Mouse (Mus musculus): ENCODE data around the gene E330009J07Rik. TPM values are rescaled to one million over a fixed set of nuclear protein-coding genes. Genes with fewer than 3 reads are reported as not detected.
A peak's percentile ranks its signal among the peaks of the same experiment; 100 is the strongest.

E330009J07Rik gene
- 17.1 and 18.8 TPM in 2 replicates for polyA plus RNA-seq (2016; fragmentation: Nextera tagmentation; extraction: Ambion mirVana)

DNA sequence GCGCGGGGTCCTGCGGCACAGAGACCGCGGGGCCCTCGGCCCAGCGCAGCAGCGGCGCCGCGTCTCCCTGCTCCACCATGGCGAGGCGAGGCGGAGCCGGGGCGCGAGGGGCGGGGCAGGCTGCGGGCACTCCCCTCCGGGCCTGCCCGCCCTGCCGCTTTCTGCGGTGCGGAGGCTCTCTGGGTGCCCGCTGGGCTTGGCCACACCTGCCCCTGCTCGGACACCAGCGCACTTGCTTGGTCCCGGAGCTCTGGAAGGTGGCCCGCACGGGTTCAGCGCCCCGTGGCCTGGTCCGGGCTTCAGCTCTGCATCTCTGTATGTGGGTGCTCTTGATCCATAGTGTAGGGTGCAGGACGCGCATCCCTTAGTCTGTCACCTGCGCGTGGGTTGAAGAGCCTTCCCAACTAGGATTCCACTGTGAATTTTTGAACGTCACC lies at the start of gene E330009J07Rik:
TSS of gene E330009J07Rik (minus strand) at position 89 of the 437 bp plus-strand sequence.
- Histone ChIP-seq H3K9ac (replicated peaks) (peak within 1 kb of the TSS; percentile 80), H3K27me3 (peaks cover 20% of the 10 kb centered on the region), H3K4me3 (peak within 1 kb of the TSS; percentile 74), H3K27ac (replicated peaks) (peak within 1 kb of the TSS; percentile 77), H3K4me1 (peaks cover 16% of the 10 kb centered on the region), H3K36me3 (no peaks in the 10 kb centered on the region), H3K4me2 (replicated peaks) (peak within 1 kb of the TSS; percentile 82), H3K9me3 (no peaks in the 10 kb centered on the region)
- WGBS = under 1% methylated on average over 34 of the region's 38 CpGs
- peak; percentile 96 for ATAC-seq (ENCODE audit: low FRiP score, low read depth)

- H3K9ac ChIP-seq (replicated peaks) = no peak overlapping the region
- H3K27ac ChIP-seq (replicated peaks) = no peak overlapping the region
- no peaks in the 10 kb centered on the region for H3K27me3 ChIP-seq
- H3K36me3 ChIP-seq = peaks cover 67% of the 10 kb centered on the region
- 95% methylated on average over 5 of the region's 5 CpGs for WGBS
- no peaks in the 10 kb centered on the region for H3K4me1 ChIP-seq
- no peak overlapping the region for H3K4me2 ChIP-seq (replicated peaks)
- no peaks in the 10 kb centered on the region for H3K9me3 ChIP-seq
- no peak for ATAC-seq (ENCODE audit: low FRiP score, low read depth)
- H3K4me3 ChIP-seq = no peak overlapping the region
These were observed 46.4 kb upstream of the E330009J07Rik start for GRCm38 (mm10) chr6:40482318-40482717.

- peaks cover 75% of the 10 kb centered on the region for H3K36me3 ChIP-seq
- no peak overlapping the region for H3K4me2 ChIP-seq (replicated peaks)
- ATAC-seq (ENCODE audit: low FRiP score, low read depth) = no peak
- 100% methylated on average over 1 of the region's 1 CpGs for WGBS
- H3K4me1 ChIP-seq = no peaks in the 10 kb centered on the region
- no peak overlapping the region for H3K27ac ChIP-seq (replicated peaks)
- no peak overlapping the region for H3K9ac ChIP-seq (replicated peaks)
- no peak overlapping the region for H3K4me3 ChIP-seq
- H3K9me3 ChIP-seq = no peaks in the 10 kb centered on the region
- H3K27me3 ChIP-seq = no peaks in the 10 kb centered on the region
These were observed 43.8 kb upstream of the E330009J07Rik start for GRCm38 (mm10) chr6:40479705-40480104.

DNA sequence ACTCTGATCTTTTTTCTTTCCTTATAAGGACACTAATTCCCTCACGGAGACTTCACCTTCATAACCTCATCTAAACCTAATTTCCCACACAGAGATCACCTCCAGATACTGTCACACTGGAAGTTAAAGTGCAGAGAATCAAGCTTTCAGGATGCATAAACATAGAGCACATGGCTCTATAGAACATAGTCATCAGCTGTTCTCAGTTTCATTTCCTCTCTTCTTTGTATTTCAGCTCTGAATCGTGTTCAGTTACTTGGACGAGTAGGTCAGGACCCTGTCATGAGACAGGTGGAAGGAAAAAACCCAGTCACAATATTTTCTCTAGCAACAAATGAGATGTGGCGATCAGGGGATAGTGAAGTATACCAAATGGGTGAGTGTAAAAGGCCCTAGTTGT lies 40.2 kb upstream of the E330009J07Rik start:
- H3K9me3 ChIP-seq = no peaks in the 10 kb centered on the region
- ATAC-seq (ENCODE audit: low FRiP score, low read depth) = no peak
- H3K36me3 ChIP-seq = peaks cover 56% of the 10 kb centered on the region
- WGBS = 90% methylated on average over 4 of the region's 4 CpGs
- H3K27ac ChIP-seq (replicated peaks) = no peak overlapping the region
- H3K9ac ChIP-seq (replicated peaks) = no peak overlapping the region
- H3K4me3 ChIP-seq = no peak overlapping the region
- H3K27me3 ChIP-seq = no peaks in the 10 kb centered on the region
- H3K4me1 ChIP-seq = peaks cover 7% of the 10 kb centered on the region
- H3K4me2 ChIP-seq (replicated peaks) = no peak overlapping the region

- Histone ChIP-seq H3K9ac (replicated peaks) (peak overlapping the region; percentile 81), H3K4me1 (peaks cover 9% of the 10 kb centered on the region), H3K27me3 (no peaks in the 10 kb centered on the region), H3K36me3 (peaks cover 30% of the 10 kb centered on the region), H3K9me3 (no peaks in the 10 kb centered on the region), H3K27ac (replicated peaks) (peak overlapping the region; percentile 96), H3K4me3 (peak overlapping the region; percentile 85), H3K4me2 (replicated peaks) (peak overlapping the region; percentile 65)
- ATAC-seq (ENCODE audit: low FRiP score, low read depth) = peak; percentile 5; the same call in 1 of the 2 replicates
- whole genome bisulfite sequencing = 0% methylated on average over 7 of the region's 7 CpGs
These were observed 35.7 kb upstream of the E330009J07Rik start for GRCm38 (mm10) chr6:40471720-40472010.

DNA sequence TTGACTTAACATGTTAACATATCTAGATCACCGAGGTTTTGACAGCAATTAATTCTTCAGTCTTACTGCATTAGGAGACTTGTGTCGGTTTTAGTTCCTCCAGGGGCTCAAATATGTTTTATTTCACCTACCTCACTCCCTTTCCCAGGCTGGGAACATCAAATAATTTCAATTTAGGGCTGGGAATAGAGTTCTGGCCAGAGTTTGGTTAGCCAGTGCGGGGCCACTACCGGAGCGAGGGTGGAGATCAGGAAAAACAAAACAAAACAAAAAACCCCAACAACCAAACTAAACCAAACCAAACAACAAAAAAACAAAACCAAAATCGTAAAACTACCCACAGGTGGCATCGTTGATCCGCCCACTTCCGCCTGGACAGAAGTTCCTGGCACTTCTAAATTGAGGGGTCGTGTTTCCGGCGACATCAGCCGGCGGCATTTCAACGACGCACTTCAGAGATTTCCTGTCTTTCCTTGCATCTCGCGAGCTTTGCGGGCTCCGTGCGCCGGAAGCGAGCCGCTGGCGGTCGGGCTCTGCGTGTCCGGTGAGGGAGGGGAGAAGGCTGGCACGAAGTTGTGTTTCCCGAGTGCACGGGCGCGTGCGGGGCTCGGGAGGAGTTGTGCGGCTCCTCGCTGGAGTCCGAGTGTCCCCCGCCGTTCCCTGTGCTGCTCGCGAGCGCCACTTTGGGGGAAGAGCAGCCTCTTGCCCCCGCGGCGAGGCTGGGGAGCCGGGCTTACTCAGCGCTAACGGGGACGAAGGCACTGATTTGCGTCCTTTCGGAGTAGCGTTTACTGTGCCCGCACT lies 35.2 kb upstream of the E330009J07Rik start, which contains the start of gene Ssbp1:
TSS of gene Ssbp1 (plus strand) at position 437 of the 804 bp plus-strand sequence.
- Histone ChIP-seq H3K27ac (replicated peaks) (peak within 1 kb of the TSS; percentile 96), H3K27me3 (no peaks in the 10 kb centered on the region), H3K4me2 (replicated peaks) (peak within 1 kb of the TSS; percentile 65), H3K9me3 (no peaks in the 10 kb centered on the region), H3K4me1 (peaks cover 9% of the 10 kb centered on the region), H3K36me3 (peaks cover 26% of the 10 kb centered on the region), H3K9ac (replicated peaks) (peak within 1 kb of the TSS; percentile 81), H3K4me3 (peak within 1 kb of the TSS; percentile 85)
- ATAC-seq (ENCODE audit: low FRiP score, low read depth) = peak; percentile 98
- WGBS = under 1% methylated on average over 54 of the region's 54 CpGs

DNA sequence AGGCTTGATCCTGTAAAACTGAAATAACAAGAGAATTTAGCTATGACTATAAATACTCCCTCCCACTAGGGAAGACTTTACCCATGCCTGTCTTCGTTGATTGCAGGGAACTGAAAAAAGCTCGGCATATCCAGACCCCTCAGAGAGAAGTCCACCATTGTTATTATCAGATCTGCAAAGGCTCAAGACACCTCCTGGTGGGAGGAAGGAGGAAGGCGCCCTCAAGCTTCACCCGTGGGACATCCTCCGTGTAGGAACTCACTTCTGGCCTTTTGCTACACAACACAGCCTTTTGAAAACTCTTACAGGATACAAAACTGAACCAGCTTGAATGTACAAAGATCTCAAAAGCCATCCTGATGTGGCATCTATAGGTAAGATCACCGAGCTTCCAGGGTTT lies 29.8 kb upstream of the E330009J07Rik start:
- Histone ChIP-seq H3K4me3 (no peak overlapping the region), H3K36me3 (no peaks in the 10 kb centered on the region), H3K4me2 (replicated peaks) (no peak overlapping the region), H3K27ac (replicated peaks) (no peak overlapping the region), H3K27me3 (no peaks in the 10 kb centered on the region), H3K9ac (replicated peaks) (no peak overlapping the region), H3K4me1 (0 out of 2 replicates have a peak, but pooled peaks cover 2% of the 10 kb centered on the region), H3K9me3 (no peaks in the 10 kb centered on the region)
- 53% methylated on average over 6 of the region's 6 CpGs for WGBS
- no peak for ATAC-seq (ENCODE audit: low FRiP score, low read depth)

DNA sequence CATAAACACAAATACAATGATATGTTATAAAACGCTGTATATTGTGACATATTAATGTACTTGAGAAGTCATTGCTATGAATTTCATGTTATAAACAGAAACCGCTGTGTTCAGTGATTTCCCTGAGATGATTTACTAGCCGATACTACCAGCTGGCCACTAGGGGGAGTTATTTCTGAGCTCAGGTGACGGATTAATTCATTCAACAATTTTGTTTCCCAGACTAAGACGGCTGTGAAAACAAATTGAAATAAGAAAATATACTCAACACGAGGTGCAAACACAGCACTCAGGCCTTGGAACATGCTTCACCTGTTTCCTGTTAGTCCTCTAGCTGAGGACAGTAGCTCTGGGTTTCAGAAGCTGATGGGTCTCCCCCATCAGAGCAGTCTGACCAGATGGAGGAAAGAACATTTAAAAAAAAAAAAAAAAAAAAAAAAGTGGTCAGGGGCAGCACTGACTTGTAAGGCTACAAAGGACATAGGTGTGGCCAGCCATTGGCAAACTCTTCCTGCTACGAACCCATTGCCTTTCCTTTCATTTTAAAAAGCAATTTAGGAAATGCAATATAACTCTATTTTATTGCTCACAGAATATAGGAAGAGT lies 18.6 kb upstream of the E330009J07Rik start:
- Histone ChIP-seq H3K36me3 (no peaks in the 10 kb centered on the region), H3K27ac (replicated peaks) (no peak overlapping the region), H3K4me1 (no peaks in the 10 kb centered on the region), H3K4me3 (no peak overlapping the region), H3K9me3 (no peaks in the 10 kb centered on the region), H3K27me3 (0 out of 2 replicates have a peak, but pooled peaks cover 3% of the 10 kb centered on the region), H3K4me2 (replicated peaks) (no peak overlapping the region), H3K9ac (replicated peaks) (no peak overlapping the region)
- WGBS = 20% methylated on average over 7 of the region's 7 CpGs
- no peak for ATAC-seq (ENCODE audit: low FRiP score, low read depth)

GRCm38 (mm10) chr6:40448626-40449025 lies 12.7 kb upstream of the E330009J07Rik start:
- Histone ChIP-seq H3K4me2 (replicated peaks) (no peak overlapping the region), H3K9ac (replicated peaks) (no peak overlapping the region), H3K4me1 (no peaks in the 10 kb centered on the region), H3K9me3 (no peaks in the 10 kb centered on the region), H3K36me3 (no peaks in the 10 kb centered on the region), H3K4me3 (no peak overlapping the region), H3K27ac (replicated peaks) (no peak overlapping the region), H3K27me3 (0 out of 2 replicates have a peak, but pooled peaks cover 3% of the 10 kb centered on the region)
- ATAC-seq (ENCODE audit: low FRiP score, low read depth) = no peak

DNA sequence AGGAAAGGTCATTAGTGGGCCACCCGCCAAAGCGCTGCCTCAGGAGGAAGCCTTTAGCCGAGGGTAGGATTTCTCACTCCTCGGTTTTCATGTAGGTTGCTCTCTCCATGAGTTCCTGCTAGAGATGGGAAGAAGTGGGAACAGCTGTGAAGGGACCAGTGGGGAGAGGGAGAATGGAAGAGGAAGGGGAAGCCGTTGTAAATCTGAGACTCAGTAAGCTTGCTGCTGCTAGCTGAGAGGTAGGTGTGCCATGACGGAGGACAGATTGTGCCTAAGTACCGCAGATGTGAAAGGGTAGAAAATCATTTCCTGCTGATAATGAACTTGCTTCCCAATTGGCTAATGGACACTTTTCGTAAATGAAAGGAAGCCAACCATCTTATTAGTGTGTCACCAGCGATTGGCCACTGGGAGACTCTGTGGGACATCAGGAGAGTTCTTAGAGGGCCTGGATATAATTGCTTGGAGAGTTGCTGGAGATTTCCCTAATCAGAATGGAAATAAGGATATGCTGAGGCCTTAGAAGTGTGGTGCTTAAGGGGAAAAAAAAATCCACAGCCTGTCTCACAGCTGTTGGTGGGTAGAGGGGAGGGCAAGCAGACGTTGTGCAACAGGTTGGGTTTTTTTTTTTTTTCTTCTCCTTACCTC lies 7.5 kb upstream of the E330009J07Rik start:
- no peak overlapping the region for H3K27ac ChIP-seq (replicated peaks)
- WGBS = 44% methylated on average over 10 of the region's 10 CpGs
- no peak overlapping the region for H3K9ac ChIP-seq (replicated peaks)
- H3K9me3 ChIP-seq = no peaks in the 10 kb centered on the region
- ATAC-seq (ENCODE audit: low FRiP score, low read depth) = no peak
- H3K27me3 ChIP-seq = peaks cover 19% of the 10 kb centered on the region
- no peak overlapping the region for H3K4me3 ChIP-seq
- H3K36me3 ChIP-seq = no peaks in the 10 kb centered on the region
- no peaks in the 10 kb centered on the region for H3K4me1 ChIP-seq
- H3K4me2 ChIP-seq (replicated peaks) = no peak overlapping the region

- Histone ChIP-seq H3K27me3 (peaks cover 26% of the 10 kb centered on the region), H3K36me3 (no peaks in the 10 kb centered on the region), H3K4me3 (no peak overlapping the region), H3K9ac (replicated peaks) (no peak overlapping the region), H3K4me1 (no peaks in the 10 kb centered on the region), H3K4me2 (replicated peaks) (no peak overlapping the region), H3K27ac (replicated peaks) (no peak overlapping the region), H3K9me3 (no peaks in the 10 kb centered on the region)
- 46% methylated on average over 3 of the region's 3 CpGs for WGBS
- no peak for ATAC-seq (ENCODE audit: low FRiP score, low read depth)
These were observed 5.8 kb upstream of the E330009J07Rik start for GRCm38 (mm10) chr6:40441755-40442154.

DNA sequence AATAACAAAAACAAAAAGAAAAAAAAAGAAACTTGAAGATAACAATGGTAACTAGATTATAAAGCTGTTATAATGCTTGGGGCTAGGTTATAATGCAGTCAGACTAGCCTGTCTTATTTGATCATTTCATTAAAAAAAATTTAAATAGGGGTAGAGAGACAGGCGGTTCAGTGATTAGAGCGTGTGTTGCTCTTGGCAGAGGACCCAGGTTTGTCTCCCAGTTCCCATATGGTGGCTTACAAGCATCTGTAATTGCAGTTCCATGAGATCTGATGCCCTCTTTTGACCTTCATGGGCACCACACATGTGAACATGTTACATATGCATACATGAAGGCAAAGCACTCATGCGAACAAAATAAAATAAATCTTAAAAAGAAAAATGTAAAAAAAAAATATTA lies 5.3 kb upstream of the E330009J07Rik start:
- H3K4me1 ChIP-seq = 0 out of 2 replicates have a peak, but pooled peaks cover under 1% of the 10 kb centered on the region
- no peak for ATAC-seq (ENCODE audit: low FRiP score, low read depth)
- peaks cover 26% of the 10 kb centered on the region for H3K27me3 ChIP-seq
- H3K36me3 ChIP-seq = no peaks in the 10 kb centered on the region
- H3K27ac ChIP-seq (replicated peaks) = no peak overlapping the region
- no peaks in the 10 kb centered on the region for H3K9me3 ChIP-seq
- no peak overlapping the region for H3K4me2 ChIP-seq (replicated peaks)
- no peak overlapping the region for H3K9ac ChIP-seq (replicated peaks)
- H3K4me3 ChIP-seq = no peak overlapping the region
- WGBS = 72% methylated on average over 3 of the region's 3 CpGs

Data from midbrain, embryonic 12.5 days (tissue).